ENCODE assay signal across 35 mouse cellular contexts in the genomic region with DNA sequence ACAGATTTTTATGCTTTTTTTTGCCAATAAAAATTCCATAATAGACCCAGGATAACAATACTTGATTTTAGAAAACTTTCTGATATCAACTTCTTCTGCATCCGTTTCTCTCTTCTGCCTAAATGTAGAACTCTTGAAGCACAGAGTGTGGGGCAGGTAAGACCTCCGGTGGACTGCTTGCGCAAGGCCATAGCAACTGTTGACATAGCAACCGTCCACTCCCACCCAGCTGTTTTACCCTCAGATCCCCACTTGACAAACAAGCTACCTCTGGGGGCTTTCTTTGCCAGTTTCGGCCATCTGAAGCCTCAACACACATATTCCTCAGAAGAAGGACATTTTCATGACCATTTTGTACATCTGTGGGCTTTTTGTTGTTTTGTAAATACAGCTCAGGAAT. TPM values are rescaled to one million over a fixed set of nuclear protein-coding genes. Genes with fewer than 3 reads are reported as not detected.
DNase-seq lines count a peak whose midpoint lies in the region; ATAC-seq and TF ChIP-seq lines count a peak whose summit lies in the region.
"Had no signal": no experiment of that assay in that cellular context is flagged by ENCODE, and none has a peak within 500 bp of the region (broad histone marks: within the 10 kb centered on the region; RNA-seq: fewer than 3 reads in every experiment).

No protein-coding gene starts in this region.

- TF ChIP-seq CTCF in forebrain, postnatal 0 days (IDR thresholded peaks at IDR 0.05; ENCODE audit: low read depth): no peak

- H3K36me3 ChIP-seq in forebrain, embryonic 15.5 days: no peaks in the 10 kb centered on the region
- no peaks in the 10 kb centered on the region for H3K36me3 ChIP-seq in forebrain, postnatal 0 days (ENCODE audit: insufficient read depth)
- H3K36me3 ChIP-seq in hindbrain, embryonic 12.5 days: no peaks in the 10 kb centered on the region
- H3K36me3 ChIP-seq in hindbrain, embryonic 10.5 days: no peaks in the 10 kb centered on the region
- H3K36me3 ChIP-seq in neural tube, embryonic 13.5 days: no peaks in the 10 kb centered on the region

- WGBS in forebrain, embryonic 15.5 days: 73% methylated on average over 5 of the region's 5 CpGs
- 71% methylated on average over 5 of the region's 5 CpGs for WGBS in forebrain, postnatal 0 days
- 67% methylated on average over 5 of the region's 5 CpGs for WGBS in hindbrain, embryonic 12.5 days
- 73% methylated on average over 5 of the region's 5 CpGs for WGBS in hindbrain, embryonic 10.5 days
- WGBS in neural tube, embryonic 13.5 days: 57% methylated on average over 5 of the region's 5 CpGs

- H3K27me3 ChIP-seq in forebrain, embryonic 15.5 days: no peaks in the 10 kb centered on the region
- no peaks in the 10 kb centered on the region for H3K27me3 ChIP-seq in forebrain, postnatal 0 days (ENCODE audit: insufficient read depth, low read length)
- H3K27me3 ChIP-seq in hindbrain, embryonic 12.5 days: no peaks in the 10 kb centered on the region
- H3K27me3 ChIP-seq in hindbrain, embryonic 10.5 days (ENCODE audit: insufficient read depth, poor library complexity, severe bottlenecking): no peaks in the 10 kb centered on the region
- no peaks in the 10 kb centered on the region for H3K27me3 ChIP-seq in neural tube, embryonic 13.5 days
- H3K27me3 ChIP-seq: heart, embryonic 15.5 days had no signal

- no peak overlapping the region for H3K4me3 ChIP-seq in forebrain, embryonic 15.5 days
- H3K4me3 ChIP-seq in forebrain, postnatal 0 days (ENCODE audit: low read depth, low read length): no peak overlapping the region
- no peak overlapping the region for H3K4me3 ChIP-seq in hindbrain, embryonic 12.5 days
- no peak overlapping the region for H3K4me3 ChIP-seq in hindbrain, embryonic 10.5 days
- H3K4me3 ChIP-seq in neural tube, embryonic 13.5 days: no peak overlapping the region
- H3K4me3 ChIP-seq: heart, embryonic 15.5 days had no signal

- H3K9ac ChIP-seq in forebrain, embryonic 15.5 days (replicated peaks): no peak overlapping the region
- H3K9ac ChIP-seq in forebrain, postnatal 0 days: no peak overlapping the region
- no peak overlapping the region for H3K9ac ChIP-seq in hindbrain, embryonic 12.5 days
- no peak overlapping the region for H3K9ac ChIP-seq in neural tube, embryonic 13.5 days
- H3K9ac ChIP-seq: heart, embryonic 15.5 days; liver, embryonic 14.5 days had no signal

- no peak overlapping the region for H3K4me2 ChIP-seq in forebrain, embryonic 15.5 days (replicated peaks)
- no peak overlapping the region for H3K4me2 ChIP-seq in forebrain, postnatal 0 days (ENCODE audit: low read depth)
- no peak overlapping the region for H3K4me2 ChIP-seq in hindbrain, embryonic 12.5 days (replicated peaks)
- no peak overlapping the region for H3K4me2 ChIP-seq in neural tube, embryonic 13.5 days
- H3K4me2 ChIP-seq: heart, embryonic 15.5 days had no signal

- ATAC-seq in forebrain, embryonic 15.5 days (replicated peaks): no peak; the same call in 1 of the 2 replicates
- ATAC-seq in forebrain, postnatal 0 days: no peak
- no peak for ATAC-seq in hindbrain, embryonic 12.5 days (ENCODE audit: low FRiP score)
- ATAC-seq in neural tube, embryonic 13.5 days (ENCODE audit: low read depth): no peak
- ATAC-seq: inflammation-experienced regulatory T-cells, adult 6 months had no signal

- peak overlapping the region; percentile 51 for H3K27ac ChIP-seq in forebrain, embryonic 15.5 days (replicated peaks)
- no peak overlapping the region for H3K27ac ChIP-seq in forebrain, postnatal 0 days (ENCODE audit: low read depth, low read length)
- H3K27ac ChIP-seq in hindbrain, embryonic 12.5 days: 0 out of 2 replicates have a peak overlapping the region, but pooled peaks have one; percentile 23
- H3K27ac ChIP-seq in hindbrain, embryonic 10.5 days: no peak overlapping the region
- H3K27ac ChIP-seq in neural tube, embryonic 13.5 days (replicated peaks): peak overlapping the region; percentile 78
- H3K27ac ChIP-seq: heart, embryonic 15.5 days; liver, embryonic 14.5 days had no signal

- DNase-seq in forebrain, postnatal 0 days: no peak
- no peak for DNase-seq in hindbrain, embryonic 10.5 days (ENCODE audit: low spot score)
- no peak for DNase-seq in neural tube, embryonic 10.5 days (ENCODE audit: extremely low spot score, low spot score)
- peak; percentile 16 for DNase-seq in forelimb bud, embryonic 11.5 days (ENCODE audit: low read depth, low spot score)
- no peak for DNase-seq in adrenal gland, adult 18-20 months (ENCODE audit: low spot score in 2 of 2)
- DNase-seq: adrenal gland, adult 2 months; B cell, adult 2 months; cerebellum, adult 8-10 months; cerebellum, postnatal 25 days; kidney, adult 11 months; kidney, postnatal 25 days; liver; lung, adult 2 months; lung, postnatal 14 days; right cerebral cortex, adult 18-20 months; spleen, adult 18-20 months; thymus, postnatal 14 days had no signal

- H3K4me1 ChIP-seq in forebrain, embryonic 15.5 days: peaks cover 36% of the 10 kb centered on the region
- peaks cover 7% of the 10 kb centered on the region; the same call in 1 of the 2 replicates for H3K4me1 ChIP-seq in forebrain, postnatal 0 days (ENCODE audit: insufficient read depth)
- peaks cover 5% of the 10 kb centered on the region for H3K4me1 ChIP-seq in hindbrain, embryonic 12.5 days
- peaks cover 5% of the 10 kb centered on the region; the same call in 1 of the 2 replicates for H3K4me1 ChIP-seq in hindbrain, embryonic 10.5 days (replicated peaks)
- peaks cover 32% of the 10 kb centered on the region for H3K4me1 ChIP-seq in neural tube, embryonic 13.5 days (replicated peaks)

- H3K9me3 ChIP-seq in forebrain, embryonic 15.5 days: no peaks in the 10 kb centered on the region
- no peaks in the 10 kb centered on the region for H3K9me3 ChIP-seq in forebrain, postnatal 0 days (ENCODE audit: low read length)
- H3K9me3 ChIP-seq in hindbrain, embryonic 12.5 days (replicated peaks): no peaks in the 10 kb centered on the region
- no peaks in the 10 kb centered on the region for H3K9me3 ChIP-seq in hindbrain, embryonic 10.5 days
- H3K9me3 ChIP-seq in neural tube, embryonic 13.5 days: no peaks in the 10 kb centered on the region
- H3K9me3 ChIP-seq: heart, embryonic 15.5 days had no signal

RNA-seq across cellular contexts. Expression of a gene that starts 41.2 kb away (rescaled TPM):
- polyA plus RNA-seq in forebrain, embryonic 15.5 days (2015; fragmentation: Nextera tagmentation; extraction: Ambion mirVana): not detected in 2 replicates
- total RNA-seq in forebrain, postnatal 0 days (2014; rRNA removed): not detected in 2 replicates
- polyA plus RNA-seq in forebrain, postnatal 0 days (2015; fragmentation: Nextera tagmentation; extraction: Ambion mirVana): not detected in 2 replicates
- not detected in 2 replicates for polyA plus RNA-seq in hindbrain, embryonic 12.5 days (2016; fragmentation: Nextera tagmentation; extraction: Ambion mirVana)
- polyA plus RNA-seq in hindbrain, embryonic 10.5 days (2016; fragmentation: Nextera tagmentation; extraction: Ambion mirVana): not detected in 2 replicates
- not detected in 2 replicates for polyA plus RNA-seq in neural tube, embryonic 13.5 days (2015; fragmentation: Nextera tagmentation; extraction: Ambion mirVana)
- not detected for total RNA-seq in adrenal gland, adult 18-20 months (2021)
- total RNA-seq: adrenal gland, adult 2 months; adrenal gland, postnatal 4 days; gastrocnemius, adult 8-10 months; gastrocnemius, postnatal 4 days; hematopoietic stem cell, adult 5-6 weeks; layer of hippocampus, adult 18-20 months; layer of hippocampus, postnatal 10 days; left cerebral cortex, adult 18-20 months; left cerebral cortex, postnatal 14 days had no signal
- polyA plus RNA-seq: adrenal gland, adult 2 months; heart, embryonic 15.5 days; inflammation-experienced regulatory T-cells, adult 6 months; kidney, embryonic 14.5 days; limb, embryonic 11.5 days; liver, embryonic 14.5 days; lung, adult 2 months; stomach, embryonic 16.5 days; urinary bladder, adult 2 months had no signal

Comparison
In these comparisons a context has a peak if more than half of its experiments do, and no peak if none do; other contexts are left out.
1. H3K27ac ChIP-seq: peak in forebrain, embryonic 15.5 days (single experiment), hindbrain, embryonic 12.5 days (single experiment) and neural tube, embryonic 13.5 days (single experiment); none in forebrain, postnatal 0 days (single experiment) and hindbrain, embryonic 10.5 days (single experiment).